Comparison of ENCODE assay signal across 13 mouse cellular contexts in genomic region chr1:75519576-75519975, GRCm38 (mm10). TPM values are rescaled to one million over a fixed set of nuclear protein-coding genes. Genes with fewer than 3 reads are reported as not detected.
DNase-seq lines count a peak whose midpoint lies in the region; ATAC-seq and TF ChIP-seq lines count a peak whose summit lies in the region.
"Had no signal": no experiment of that assay in that cellular context is flagged by ENCODE, and none has a peak within 500 bp of the region (broad histone marks: within the 10 kb centered on the region; RNA-seq: fewer than 3 reads in every experiment).

No protein-coding gene starts in this region.

- 39% methylated on average over 5 of the region's 5 CpGs for WGBS in heart, embryonic 16.5 days
- WGBS in lung, postnatal 0 days = 34% methylated on average over 5 of the region's 5 CpGs
- 32% methylated on average over 5 of the region's 5 CpGs for WGBS in stomach, embryonic 15.5 days

- no peak overlapping the region for H3K4me2 ChIP-seq in heart, embryonic 16.5 days (ENCODE audit: low read depth, low read length)
- H3K4me2 ChIP-seq in lung, postnatal 0 days (replicated peaks; ENCODE audit: low read depth, low read length) = no peak overlapping the region
- H3K4me2 ChIP-seq in stomach, embryonic 15.5 days = 0 out of 2 replicates have a peak overlapping the region, but pooled peaks have one; percentile 22

- H3K9me3 ChIP-seq in heart, embryonic 16.5 days (replicated peaks; ENCODE audit: control insufficient read depth, low read length) = no peaks in the 10 kb centered on the region
- no peaks in the 10 kb centered on the region for H3K9me3 ChIP-seq in lung, postnatal 0 days (ENCODE audit: low read length)
- no peaks in the 10 kb centered on the region for H3K9me3 ChIP-seq in stomach, embryonic 15.5 days

- peaks cover 31% of the 10 kb centered on the region for H3K4me1 ChIP-seq in heart, embryonic 16.5 days (ENCODE audit: control insufficient read depth, insufficient read depth, low read length)
- peaks cover 6% of the 10 kb centered on the region; the same call in 1 of the 2 replicates for H3K4me1 ChIP-seq in lung, postnatal 0 days (ENCODE audit: insufficient read depth, low read depth, low read length)
- H3K4me1 ChIP-seq in stomach, embryonic 15.5 days = peaks cover 22% of the 10 kb centered on the region

- no peak for TF ChIP-seq CTCF in lung, postnatal 0 days (IDR thresholded peaks at IDR 0.05)

- TF ChIP-seq EP300 in lung, postnatal 0 days (IDR thresholded peaks at IDR 0.05) = no peak

- H3K27me3 ChIP-seq in heart, embryonic 16.5 days (ENCODE audit: control insufficient read depth, insufficient read depth, low read length) = no peaks in the 10 kb centered on the region
- H3K27me3 ChIP-seq in lung, postnatal 0 days (replicated peaks; ENCODE audit: insufficient read depth, low read length) = no peaks in the 10 kb centered on the region
- no peaks in the 10 kb centered on the region for H3K27me3 ChIP-seq in stomach, embryonic 15.5 days (replicated peaks)

- H3K27ac ChIP-seq in heart, embryonic 16.5 days (ENCODE audit: low read length) = peak overlapping the region; percentile 97
- H3K27ac ChIP-seq in lung, postnatal 0 days (ENCODE audit: low read length) = peak overlapping the region; percentile 71
- peak overlapping the region; percentile 99 for H3K27ac ChIP-seq in stomach, embryonic 15.5 days

- ATAC-seq in heart, embryonic 16.5 days (replicated peaks; ENCODE audit: extremely low read depth, insufficient read depth, low FRiP score) = no peak
- no peak for ATAC-seq in lung, postnatal 0 days
- no peak for ATAC-seq in stomach, embryonic 15.5 days (ENCODE audit: insufficient read depth, low FRiP score, low read depth)
- ATAC-seq: forebrain, embryonic 16.5 days had no signal

- H3K36me3 ChIP-seq in heart, embryonic 16.5 days (ENCODE audit: control insufficient read depth, insufficient read depth) = no peaks in the 10 kb centered on the region
- H3K36me3 ChIP-seq in lung, postnatal 0 days (ENCODE audit: insufficient read depth, low read length) = no peaks in the 10 kb centered on the region
- no peaks in the 10 kb centered on the region for H3K36me3 ChIP-seq in stomach, embryonic 15.5 days

- H3K4me3 ChIP-seq in heart, embryonic 16.5 days (ENCODE audit: low read length) = no peak overlapping the region
- H3K4me3 ChIP-seq in lung, postnatal 0 days (ENCODE audit: low read depth, low read length) = no peak overlapping the region
- no peak overlapping the region for H3K4me3 ChIP-seq in stomach, embryonic 15.5 days (replicated peaks)
- H3K4me3 ChIP-seq: myocyte had no signal

- peak overlapping the region; percentile 6 for H3K9ac ChIP-seq in heart, embryonic 16.5 days (ENCODE audit: low read length)
- H3K9ac ChIP-seq in lung, postnatal 0 days (replicated peaks; ENCODE audit: low read depth) = no peak overlapping the region
- H3K9ac ChIP-seq in stomach, embryonic 15.5 days = no peak overlapping the region

- intact Hi-C loops in heart, postnatal 25 days (cut with DNase I) = no loop called here

- DNase-seq in heart, postnatal 25 days (ENCODE audit: low spot score) = no peak
- DNase-seq in lung, postnatal 0 days (ENCODE audit: low spot score) = peak; percentile 72
- no peak for DNase-seq in lung, postnatal 14 days
- peak; percentile 59 to 65 for DNase-seq in adrenal gland, postnatal 36 days
- DNase-seq in cerebellum, postnatal 25 days = no peak
- DNase-seq in thymus, adult 18-20 months = no peak
- DNase-seq: embryo, embryonic 11 days; right cerebral cortex, adult 18-20 months had no signal

RNA-seq across cellular contexts. Expression of gene Stk11ip, which starts 1.8 kb away (rescaled TPM):
- 14.3 and 14.7 TPM in 2 replicates for polyA plus RNA-seq in heart, embryonic 16.5 days (2015; fragmentation: Nextera tagmentation; extraction: Ambion mirVana)
- 1 to 10 TPM; 8.9 to 9.2 TPM for total RNA-seq in heart, postnatal 25 days (2021)
- polyA plus RNA-seq in lung, postnatal 0 days (2015; fragmentation: Nextera tagmentation; extraction: Ambion mirVana) = 12.7 and 13.2 TPM in 2 replicates
- total RNA-seq in adrenal gland, postnatal 36 days (2021) = 10 to 100 TPM; 16.6 to 20.6 TPM
- 16.1 and 18.1 TPM in 2 replicates for polyA plus RNA-seq in stomach, embryonic 15.5 days (2015; fragmentation: Nextera tagmentation; extraction: Ambion mirVana)

RNA-seq across cellular contexts. Expression of gene Inha, which starts 12.7 kb away (rescaled TPM):
- 4.1 and 5.5 TPM in 2 replicates for polyA plus RNA-seq in heart, embryonic 16.5 days (2015; fragmentation: Nextera tagmentation; extraction: Ambion mirVana)
- total RNA-seq in heart, postnatal 25 days (2021) = 1 to 10 TPM; 4.8 to 5.0 TPM
- 3.7 and 3.8 TPM in 2 replicates for polyA plus RNA-seq in lung, postnatal 0 days (2015; fragmentation: Nextera tagmentation; extraction: Ambion mirVana)
- 10 to 100 TPM; 21.8 to 34.7 TPM for total RNA-seq in adrenal gland, postnatal 36 days (2021)
- 8.0 and 9.6 TPM in 2 replicates for polyA plus RNA-seq in stomach, embryonic 15.5 days (2015; fragmentation: Nextera tagmentation; extraction: Ambion mirVana)

RNA-seq across cellular contexts. Expression of gene Obsl1, which starts 13.3 kb away (rescaled TPM):
- 83.9 and 94.2 TPM in 2 replicates for polyA plus RNA-seq in heart, embryonic 16.5 days (2015; fragmentation: Nextera tagmentation; extraction: Ambion mirVana)
- 100 to 1,000 TPM; 147 to 150 TPM for total RNA-seq in heart, postnatal 25 days (2021)
- 25.8 and 33.9 TPM in 2 replicates for polyA plus RNA-seq in lung, postnatal 0 days (2015; fragmentation: Nextera tagmentation; extraction: Ambion mirVana)
- 10 to 100 TPM; 59.8 to 67.4 TPM for total RNA-seq in adrenal gland, postnatal 36 days (2021)
- polyA plus RNA-seq in stomach, embryonic 15.5 days (2015; fragmentation: Nextera tagmentation; extraction: Ambion mirVana) = 75.1 and 84.0 TPM in 2 replicates

RNA-seq across cellular contexts. Expression of gene Slc4a3, which starts 26.5 kb away (rescaled TPM):
- 33.3 and 36.6 TPM in 2 replicates for polyA plus RNA-seq in heart, embryonic 16.5 days (2015; fragmentation: Nextera tagmentation; extraction: Ambion mirVana)
- 100 to 1,000 TPM; 220 to 242 TPM for total RNA-seq in heart, postnatal 25 days (2021)
- polyA plus RNA-seq in lung, postnatal 0 days (2015; fragmentation: Nextera tagmentation; extraction: Ambion mirVana) = 8.0 and 10.4 TPM in 2 replicates
- total RNA-seq in adrenal gland, postnatal 36 days (2021) = 100 to 1,000 TPM in 1 of 2 experiments, 10 to 100 TPM in 1; 99.2 to 120 TPM
- polyA plus RNA-seq in stomach, embryonic 15.5 days (2015; fragmentation: Nextera tagmentation; extraction: Ambion mirVana) = 17.7 and 18.2 TPM in 2 replicates

RNA-seq across cellular contexts. Expression of gene Tmem198, which starts 40.2 kb away (rescaled TPM):
- polyA plus RNA-seq in heart, embryonic 16.5 days (2015; fragmentation: Nextera tagmentation; extraction: Ambion mirVana) = 0.60 and 0.69 TPM in 2 replicates
- total RNA-seq in heart, postnatal 25 days (2021) = under 1 TPM; 0.42 to 0.61 TPM
- polyA plus RNA-seq in lung, postnatal 0 days (2015; fragmentation: Nextera tagmentation; extraction: Ambion mirVana) = 1.1 and 1.3 TPM in 2 replicates
- 1 to 10 TPM; 2.6 to 4.1 TPM for total RNA-seq in adrenal gland, postnatal 36 days (2021)
- polyA plus RNA-seq in stomach, embryonic 15.5 days (2015; fragmentation: Nextera tagmentation; extraction: Ambion mirVana) = 2.3 and 2.7 TPM in 2 replicates
- total RNA-seq: hematopoietic stem cell, adult 5-6 weeks had no signal

Comparison
In these comparisons a context has a peak if more than half of its experiments do, and no peak if none do; other contexts are left out.
1. DNase-seq: peak in lung, postnatal 0 days (single experiment) and adrenal gland, postnatal 36 days (2 of 2); none in heart, postnatal 25 days (single experiment), lung, postnatal 14 days (single experiment), cerebellum, postnatal 25 days (0 of 2) and thymus, adult 18-20 months (0 of 2).
2. Peak in every context shown above with its lines, with median percentiles within 50 percentile points of each other: H3K27ac ChIP-seq.